Mouse (Mus musculus) heart, embryonic 15.5 days (tissue): ENCODE measurements around the gene Srsf7. TPM values are rescaled to one million over a fixed set of nuclear protein-coding genes. Genes with fewer than 3 reads are reported as not detected.
"Not testable (repeated sequence)": the region's sequence is repeated elsewhere in the genome, so short reads cannot be mapped to it uniquely, and the experiment has no call there.

Source experiments
- ATAC-seq: fragments of 200-750 bp; cut with Nextera tagmentation; replicated peaks from 2 replicates; pipeline ENCODE4 v1.8.0; 2017; ENCODE audit warnings: low read depth, moderate TSS enrichment; ENCODE audit not compliant: insufficient number of reproducible peaks, insufficient read depth, low FRiP score
- H3K27ac ChIP-seq: fragments of 300-500 bp; sonication (generic); 2 replicates; pipeline ENCODE4 v1.5.1; 2015; ENCODE audit warnings: mild to moderate bottlenecking, inconsistent platforms
- H3K27me3 ChIP-seq: fragments of 300-500 bp; sonication (generic); 2 replicates; pipeline ENCODE4 v1.6.1; 2015; ENCODE audit warnings: inconsistent platforms
- H3K36me3 ChIP-seq: fragments of 300-500 bp; sonication (generic); 2 replicates; pipeline ENCODE4 v1.6.1; 2015; ENCODE audit warnings: mild to moderate bottlenecking, inconsistent platforms
- H3K4me1 ChIP-seq: fragments of 300-500 bp; sonication (generic); replicated peaks from 2 replicates; pipeline ENCODE4 v1.6.1; 2015; ENCODE audit warnings: inconsistent platforms
- H3K4me2 ChIP-seq: fragments of 300-500 bp; sonication (generic); 2 replicates; pipeline ENCODE4 v1.6.1; 2015; ENCODE audit warnings: inconsistent platforms, mild to moderate bottlenecking, moderate library complexity
- H3K4me3 ChIP-seq: fragments of 300-500 bp; sonication (generic); 2 replicates; pipeline ENCODE4 v1.5.1; 2015; ENCODE audit warnings: mild to moderate bottlenecking, inconsistent platforms
- H3K9ac ChIP-seq: fragments of 300-500 bp; sonication (generic); 2 replicates; pipeline ENCODE4 v1.6.1; 2015; ENCODE audit warnings: mild to moderate bottlenecking, inconsistent platforms
- H3K9me3 ChIP-seq: fragments of 300-500 bp; sonication (generic); replicated peaks from 2 replicates; pipeline ENCODE4 v1.6.1; 2016; ENCODE audit warnings: inconsistent platforms
- WGBS: fragments of 180-500 bp; shearing (Covaris S2); methylation state at CpG from one replicate; pipeline ENCODE4 v1.1.7; 2015; ENCODE audit warnings: mixed read lengths; 5-methylcytosine and 5-hydroxymethylcytosine counted together
- polyA plus RNA-seq: library from polyadenylated mRNA; unstranded; fragments of >200 nt; fragmentation: Nextera tagmentation; extraction: Ambion mirVana; gene quantifications from 2 replicates; pipeline ENCODE4 v1.2.1, GENCODE M21; 2015

Srsf7 gene
- polyA plus RNA-seq, 1 experiment from 2014 or later = 252 TPM

DNA sequence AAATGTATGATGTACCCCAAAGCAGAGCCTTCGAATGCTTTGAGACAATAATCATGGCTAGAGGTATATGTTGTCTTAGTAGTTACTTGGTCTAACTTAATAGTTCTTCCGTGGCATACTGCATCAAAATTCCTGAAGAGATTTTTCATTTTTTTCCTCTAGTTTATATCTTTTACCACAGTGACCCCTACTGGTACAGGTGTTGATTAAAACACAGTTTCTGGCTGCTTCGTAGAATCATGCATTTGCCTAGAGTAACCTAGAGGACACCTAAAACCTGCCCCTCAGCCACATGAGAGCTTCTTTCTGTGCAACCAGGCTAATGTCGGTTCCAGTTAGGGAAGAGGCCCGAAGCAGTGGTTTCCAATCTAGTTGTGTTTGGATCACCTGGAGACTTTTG lies 14.0 kb downstream of the Srsf7 start:
- ATAC-seq = no peak
- 63% methylated on average over 5 of the region's 5 CpGs for WGBS
- Histone ChIP-seq H3K27ac (no peak overlapping the region), H3K27me3 (no peaks in the 10 kb centered on the region), H3K4me3 (no peak overlapping the region), H3K9me3 (no peaks in the 10 kb centered on the region), H3K4me1 (no peaks in the 10 kb centered on the region), H3K36me3 (peaks cover 21% of the 10 kb centered on the region), H3K9ac (no peak overlapping the region), H3K4me2 (no peak overlapping the region)

DNA sequence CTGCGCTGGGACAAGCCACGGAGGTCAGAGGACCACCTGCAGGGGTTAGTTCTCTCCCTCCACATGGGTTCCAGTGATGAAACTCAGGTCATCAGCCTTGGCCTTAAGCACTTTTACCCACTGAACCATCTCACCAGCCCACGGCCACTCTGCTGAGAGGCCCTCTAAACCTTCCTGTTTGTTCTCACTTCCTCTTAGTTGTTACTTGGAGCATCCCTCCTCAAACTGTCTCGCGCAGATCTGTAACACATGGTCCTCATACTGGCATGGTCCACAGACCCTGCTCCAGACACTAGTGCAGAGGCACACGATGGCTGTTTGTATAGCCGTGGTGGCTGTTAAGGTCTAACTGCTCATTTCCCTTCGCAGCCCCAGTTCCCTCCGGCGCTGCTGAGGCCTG lies 23.5 kb downstream of the Srsf7 start:
- Histone ChIP-seq H3K4me2 (no peak overlapping the region), H3K27ac (no peak overlapping the region), H3K9me3 (no peaks in the 10 kb centered on the region), H3K27me3 (no peaks in the 10 kb centered on the region), H3K4me1 (no peaks in the 10 kb centered on the region), H3K36me3 (no peaks in the 10 kb centered on the region), H3K4me3 (no peak overlapping the region), H3K9ac (no peak overlapping the region)
- ATAC-seq = no peak
- 79% methylated on average over 10 of the region's 10 CpGs for WGBS

DNA sequence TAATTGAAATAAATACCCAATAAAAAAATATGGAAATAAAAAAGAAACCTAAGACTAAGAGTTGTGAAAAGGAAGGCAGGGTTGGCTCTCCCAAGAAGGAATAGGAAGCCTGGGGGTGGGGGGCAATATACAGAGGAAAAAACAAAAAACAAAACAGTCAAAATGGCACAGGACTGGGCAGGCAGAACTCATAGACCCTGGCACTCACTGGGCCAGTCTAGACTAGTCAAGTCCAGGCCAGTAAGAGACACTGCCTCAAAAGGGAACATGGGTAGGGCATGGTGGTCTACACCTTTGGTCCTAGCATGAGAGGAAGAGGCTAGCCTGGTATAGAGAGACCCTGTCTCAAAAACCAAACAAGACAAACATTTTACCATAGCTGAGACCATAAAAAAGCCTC lies 26.6 kb downstream of the Srsf7 start:
- H3K4me1 ChIP-seq = no peaks in the 10 kb centered on the region
- no peak for ATAC-seq
- H3K9me3 ChIP-seq = no peaks in the 10 kb centered on the region
- no peaks in the 10 kb centered on the region for H3K36me3 ChIP-seq
- no peaks in the 10 kb centered on the region for H3K27me3 ChIP-seq
- H3K27ac ChIP-seq = no peak overlapping the region
- H3K4me3 ChIP-seq = no peak overlapping the region
- H3K4me2 ChIP-seq = no peak overlapping the region
- H3K9ac ChIP-seq = no peak overlapping the region

GRCm38 (mm10) chr17:80179959-80180358 lies 27.1 kb downstream of the Srsf7 start:
- no peak overlapping the region for H3K4me3 ChIP-seq
- no peaks in the 10 kb centered on the region for H3K36me3 ChIP-seq
- H3K4me2 ChIP-seq = no peak overlapping the region
- H3K4me1 ChIP-seq = peaks cover 1% of the 10 kb centered on the region; the same call in 1 of the 2 replicates
- ATAC-seq = peak; percentile 73
- no peak overlapping the region for H3K27ac ChIP-seq
- H3K27me3 ChIP-seq = no peaks in the 10 kb centered on the region
- no peaks in the 10 kb centered on the region for H3K9me3 ChIP-seq
- no peak overlapping the region for H3K9ac ChIP-seq
- WGBS = 0% methylated on average over 6 of the region's 6 CpGs

DNA sequence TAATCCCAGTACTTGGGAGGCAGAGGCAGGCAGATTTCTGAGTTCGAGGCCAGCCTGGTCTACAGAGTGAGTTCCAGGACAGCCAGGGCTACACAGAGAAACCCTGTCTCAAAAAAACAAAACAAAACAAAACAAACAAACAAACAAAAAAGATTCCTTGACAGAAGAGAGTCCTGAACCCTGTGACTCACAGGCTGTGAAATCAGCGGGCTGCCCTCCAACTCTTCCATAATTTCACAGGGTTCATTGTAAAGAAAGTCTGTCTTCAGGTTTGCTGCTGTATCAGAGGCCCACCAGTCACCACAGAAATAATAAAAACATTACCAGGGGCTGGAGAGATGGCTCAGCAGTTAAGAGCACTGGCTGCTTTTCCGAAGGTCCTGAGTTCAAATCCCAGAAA lies 28.3 kb downstream of the Srsf7 start:
- not testable (repeated sequence) for H3K36me3 ChIP-seq, H3K27ac ChIP-seq, H3K4me1 ChIP-seq, H3K4me2 ChIP-seq, H3K9ac ChIP-seq, H3K4me3 ChIP-seq, ATAC-seq, H3K27me3 ChIP-seq, H3K9me3 ChIP-seq
- WGBS = 96% methylated on average over 3 of the region's 3 CpGs

DNA sequence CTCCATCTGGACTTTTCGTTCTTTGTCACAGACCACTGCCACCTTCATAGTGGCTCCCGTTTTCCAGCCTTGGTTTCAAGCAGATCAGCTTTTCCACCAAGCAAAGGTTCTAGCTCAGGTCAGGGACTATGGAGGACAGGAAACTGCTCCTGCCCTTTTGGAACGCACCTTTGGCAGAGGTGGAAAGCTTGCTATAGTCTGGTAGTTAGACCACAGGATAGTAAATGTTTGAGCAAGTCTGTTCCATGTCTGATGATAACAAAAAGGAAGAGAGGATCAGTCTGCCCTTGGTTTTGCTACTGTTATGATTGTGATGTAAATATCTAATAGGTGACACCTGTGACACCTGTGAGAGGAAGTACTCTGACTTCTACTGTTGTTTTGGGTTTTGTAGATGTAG lies 31.1 kb downstream of the Srsf7 start:
- no peak for ATAC-seq
- no peaks in the 10 kb centered on the region for H3K27me3 ChIP-seq
- no peaks in the 10 kb centered on the region for H3K9me3 ChIP-seq

DNA sequence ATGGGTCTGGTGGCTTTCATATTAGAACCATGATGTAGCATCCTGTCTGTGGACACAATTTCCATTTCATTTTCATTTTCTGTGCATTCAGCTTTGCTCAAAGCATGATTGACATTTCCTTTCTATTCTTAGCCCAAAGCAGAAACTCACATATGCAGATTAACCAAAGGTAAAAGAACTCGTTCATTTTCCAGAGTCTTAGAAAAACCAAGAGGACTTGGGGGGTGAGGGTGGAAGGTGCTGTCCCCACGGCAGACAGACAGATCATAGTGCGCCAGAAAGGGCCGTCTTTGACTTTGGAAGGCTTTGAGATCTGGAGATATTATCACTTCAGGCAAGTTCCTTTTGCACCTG lies 31.7 kb downstream of the Srsf7 start:
- H3K9ac ChIP-seq = no peak overlapping the region
- H3K36me3 ChIP-seq = no peaks in the 10 kb centered on the region
- 67% methylated on average over 4 of the region's 4 CpGs for WGBS

More for the DNA sequence above, 31.1 kb downstream of the Srsf7 start:
- no peak overlapping the region for H3K27ac ChIP-seq
- no peaks in the 10 kb centered on the region for H3K36me3 ChIP-seq
- WGBS = 89% methylated on average over 3 of the region's 3 CpGs
- H3K4me1 ChIP-seq = peaks cover 3% of the 10 kb centered on the region; the same call in 1 of the 2 replicates
- H3K9ac ChIP-seq = no peak overlapping the region
- no peak overlapping the region for H3K4me3 ChIP-seq
- H3K4me2 ChIP-seq = no peak overlapping the region

GRCm38 (mm10) chr17:80174699-80175385 lies 32.3 kb downstream of the Srsf7 start:
- WGBS = 66% methylated on average over 19 of the region's 19 CpGs
- Histone ChIP-seq H3K4me3 (no peak overlapping the region), H3K27ac (no peak overlapping the region), H3K4me1 (peaks cover 3% of the 10 kb centered on the region; the same call in 1 of the 2 replicates), H3K9me3 (no peaks in the 10 kb centered on the region), H3K27me3 (no peaks in the 10 kb centered on the region), H3K36me3 (no peaks in the 10 kb centered on the region), H3K9ac (no peak overlapping the region), H3K4me2 (no peak overlapping the region)
- no peak for ATAC-seq

More for the DNA sequence above, 31.7 kb downstream of the Srsf7 start:
- Histone ChIP-seq H3K27me3 (no peaks in the 10 kb centered on the region), H3K9me3 (no peaks in the 10 kb centered on the region), H3K4me3 (no peak overlapping the region), H3K4me1 (peaks cover 3% of the 10 kb centered on the region; the same call in 1 of the 2 replicates), H3K27ac (no peak overlapping the region), H3K4me2 (no peak overlapping the region)
- ATAC-seq = no peak

GRCm38 (mm10) chr17:80174146-80174545 lies 33.0 kb downstream of the Srsf7 start:
- H3K4me1 ChIP-seq = peaks cover 3% of the 10 kb centered on the region; the same call in 1 of the 2 replicates
- H3K4me3 ChIP-seq = no peak overlapping the region
- 50% methylated on average over 3 of the region's 3 CpGs for WGBS
- no peaks in the 10 kb centered on the region for H3K9me3 ChIP-seq
- no peaks in the 10 kb centered on the region for H3K36me3 ChIP-seq
- no peak for ATAC-seq
- no peak overlapping the region for H3K27ac ChIP-seq
- no peak overlapping the region for H3K9ac ChIP-seq
- H3K4me2 ChIP-seq = no peak overlapping the region
- H3K27me3 ChIP-seq = no peaks in the 10 kb centered on the region

DNA sequence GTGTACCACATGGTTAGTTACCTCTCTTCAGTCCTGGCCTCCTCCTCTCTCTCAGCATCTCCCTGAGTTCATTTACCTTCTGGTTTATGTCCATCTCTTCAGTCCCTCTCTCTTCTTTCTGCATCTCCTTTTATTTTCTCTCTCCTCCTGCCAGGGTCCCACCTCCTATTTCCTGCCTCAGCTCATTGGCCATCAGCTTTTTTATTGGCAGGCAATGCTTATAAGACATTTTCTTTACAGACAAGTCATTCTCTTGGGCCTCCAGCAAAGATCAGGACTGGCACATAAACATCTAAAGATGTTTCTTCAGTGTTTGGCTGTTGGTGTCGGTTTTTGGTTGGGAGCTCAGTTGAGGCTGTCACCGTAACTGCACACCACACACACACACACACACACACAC lies 33.4 kb downstream of the Srsf7 start:
- no peak overlapping the region for H3K4me2 ChIP-seq

DNA sequence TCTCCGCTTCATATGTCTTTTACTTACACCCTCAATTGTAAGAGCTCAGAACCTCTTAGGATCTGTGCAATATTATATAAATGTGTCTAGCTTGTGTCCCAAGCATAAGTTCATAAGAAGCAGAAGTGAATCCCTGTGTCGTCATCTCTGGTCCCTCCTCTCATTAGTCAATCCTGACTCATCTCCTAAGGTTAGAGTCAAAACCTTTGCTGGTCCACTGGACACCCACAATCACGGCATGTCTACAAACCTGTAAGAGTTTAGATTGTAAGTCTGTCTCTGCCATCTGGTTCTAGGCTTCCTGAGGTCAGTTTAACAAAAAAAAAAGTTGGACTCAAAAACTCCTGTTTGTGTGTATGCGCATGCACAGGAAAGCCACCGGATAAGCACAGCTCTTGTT lies 34.3 kb downstream of the Srsf7 start:
- WGBS = 75% methylated on average over 5 of the region's 5 CpGs
- H3K4me3 ChIP-seq = no peak overlapping the region
- no peaks in the 10 kb centered on the region for H3K27me3 ChIP-seq
- no peak for ATAC-seq
- H3K4me2 ChIP-seq = no peak overlapping the region
- no peak overlapping the region for H3K27ac ChIP-seq
- H3K9ac ChIP-seq = no peak overlapping the region
- H3K9me3 ChIP-seq = no peaks in the 10 kb centered on the region
- no peaks in the 10 kb centered on the region for H3K36me3 ChIP-seq
- peaks cover 16% of the 10 kb centered on the region for H3K4me1 ChIP-seq

More for the DNA sequence above, 33.4 kb downstream of the Srsf7 start:
- H3K9ac ChIP-seq = no peak overlapping the region
- H3K4me1 ChIP-seq = peaks cover 6% of the 10 kb centered on the region
- no peaks in the 10 kb centered on the region for H3K9me3 ChIP-seq
- no peak overlapping the region for H3K27ac ChIP-seq
- H3K27me3 ChIP-seq = no peaks in the 10 kb centered on the region
- WGBS = 95% methylated on average over 2 of the region's 2 CpGs
- H3K4me3 ChIP-seq = no peak overlapping the region
- H3K36me3 ChIP-seq = no peaks in the 10 kb centered on the region
- no peak for ATAC-seq

GRCm38 (mm10) chr17:80171948-80172347 lies 35.2 kb downstream of the Srsf7 start:
- Histone ChIP-seq H3K4me2 (no peak overlapping the region), H3K36me3 (no peaks in the 10 kb centered on the region), H3K9me3 (no peaks in the 10 kb centered on the region), H3K4me1 (peaks cover 19% of the 10 kb centered on the region), H3K4me3 (no peak overlapping the region), H3K9ac (no peak overlapping the region), H3K27me3 (no peaks in the 10 kb centered on the region), H3K27ac (no peak overlapping the region)
- 84% methylated on average over 4 of the region's 4 CpGs for WGBS
- ATAC-seq = no peak
